21 mouse cellular contexts compared by ENCODE assay signal in genomic region chr16:55738741-55739140, GRCm38 (mm10).
"Had no signal": no experiment of that assay in that cellular context is flagged by ENCODE, and none has a peak within 500 bp of the region (broad histone marks: within the 10 kb centered on the region; RNA-seq: fewer than 3 reads in every experiment).

No protein-coding gene starts in this region.

- DNase-seq: left cerebral cortex, postnatal 4 days; liver, postnatal 0 days; lung, embryonic 14.5 days; lung, postnatal 10 days; lung, postnatal 4 days; retina, postnatal 1 day; right cerebral cortex, postnatal 25 days; spleen, adult 18-20 months; thymus, postnatal 25 days had no signal

- H3K36me3 ChIP-seq: limb, embryonic 12.5 days; limb, embryonic 15.5 days; midbrain, embryonic 12.5 days; neural tube, embryonic 13.5 days; stomach, embryonic 15.5 days had no signal

- H3K4me3 ChIP-seq: limb, embryonic 12.5 days; limb, embryonic 15.5 days; midbrain, embryonic 12.5 days; myocyte; neural tube, embryonic 13.5 days; stomach, embryonic 15.5 days had no signal

- ATAC-seq: hindbrain, postnatal 0 days; inflammation-experienced regulatory T-cells, adult 6 months; intestine, embryonic 16.5 days; liver, postnatal 0 days; midbrain, embryonic 16.5 days had no signal

- H3K4me1 ChIP-seq: limb, embryonic 12.5 days; limb, embryonic 15.5 days; midbrain, embryonic 12.5 days; neural tube, embryonic 13.5 days; stomach, embryonic 15.5 days had no signal

- H3K9me3 ChIP-seq: limb, embryonic 12.5 days; limb, embryonic 15.5 days; midbrain, embryonic 12.5 days; neural tube, embryonic 13.5 days; stomach, embryonic 15.5 days had no signal

- H3K9ac ChIP-seq: limb, embryonic 12.5 days; limb, embryonic 15.5 days; liver, embryonic 14.5 days; liver, postnatal 0 days; lung, embryonic 14.5 days; midbrain, embryonic 12.5 days; neural tube, embryonic 13.5 days; stomach, embryonic 15.5 days had no signal

- H3K4me2 ChIP-seq: limb, embryonic 12.5 days; limb, embryonic 15.5 days; liver, embryonic 11.5 days; lung, embryonic 14.5 days; midbrain, embryonic 12.5 days; neural tube, embryonic 13.5 days; stomach, embryonic 15.5 days had no signal

- H3K27ac ChIP-seq: hindbrain, postnatal 0 days; limb, embryonic 12.5 days; limb, embryonic 15.5 days; liver, embryonic 14.5 days; midbrain, embryonic 12.5 days; neural tube, embryonic 13.5 days; stomach, embryonic 15.5 days had no signal

- H3K27me3 ChIP-seq: limb, embryonic 12.5 days; limb, embryonic 15.5 days; midbrain, embryonic 12.5 days; neural tube, embryonic 13.5 days; stomach, embryonic 15.5 days had no signal
